Mouse (Mus musculus): Measurements from ENCODE around the gene Esrrg.

DNA sequence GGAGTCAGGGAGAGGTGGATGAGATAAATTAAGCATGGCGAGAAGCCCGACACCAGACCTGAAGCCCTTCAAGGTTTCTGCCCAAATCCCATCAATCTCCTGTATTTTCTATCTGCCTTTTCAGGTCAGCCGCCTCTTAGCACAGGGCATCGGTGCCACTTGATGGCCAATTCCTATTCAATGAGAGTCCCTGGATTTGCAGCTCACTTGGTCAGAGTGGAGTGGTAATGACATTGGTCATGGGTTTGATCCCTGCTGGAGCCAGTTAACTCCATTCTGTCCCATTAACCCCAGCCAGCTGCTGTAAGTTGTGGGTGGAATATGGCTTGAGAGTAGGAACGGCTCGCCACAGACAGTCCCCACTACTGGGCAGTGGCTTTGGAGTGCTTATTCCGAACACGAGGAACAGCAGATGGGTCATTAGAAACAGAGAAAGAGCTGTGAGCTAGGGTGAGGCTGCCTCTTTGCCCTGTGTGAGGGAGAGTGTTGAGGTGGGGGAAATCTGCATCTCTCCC lies 101.9 kb downstream of the Esrrg start:
- TF ChIP-seq CTCF (IDR thresholded peaks at IDR 0.05; ENCODE audit: borderline replicate concordance, insufficient read depth, low read depth, low read length), result no peak
- no peak for TF ChIP-seq POLR2A (IDR thresholded peaks at IDR 0.05; ENCODE audit: borderline replicate concordance, insufficient read depth, low read length)

All from cerebellum, adult 2 months (tissue).